ENCODE assay signal across 8 mouse cellular contexts in genomic region chr14:45317921-45318411, GRCm38 (mm10). TPM values are rescaled to one million over a fixed set of nuclear protein-coding genes. Genes with fewer than 3 reads are reported as not detected.
DNase-seq lines count a peak whose midpoint lies in the region; ATAC-seq and TF ChIP-seq lines count a peak whose summit lies in the region.

No protein-coding gene starts in this region.

- peak; percentile 14 for ATAC-seq in intestine, postnatal 0 days
- no peak for ATAC-seq in midbrain, embryonic 13.5 days

- H3K4me1 ChIP-seq in forebrain, embryonic 10.5 days, result peaks cover 26% of the 10 kb centered on the region
- H3K4me1 ChIP-seq in intestine, postnatal 0 days (replicated peaks; ENCODE audit: control insufficient read depth, insufficient read depth, low read length), result peaks cover 17% of the 10 kb centered on the region
- H3K4me1 ChIP-seq in midbrain, embryonic 13.5 days (replicated peaks), result peaks cover 27% of the 10 kb centered on the region

- H3K27ac ChIP-seq in forebrain, embryonic 10.5 days, result peak overlapping the region; percentile 94
- peak overlapping the region; percentile 94 for H3K27ac ChIP-seq in intestine, postnatal 0 days (ENCODE audit: low read depth, low read length)
- peak overlapping the region; percentile 93 for H3K27ac ChIP-seq in midbrain, embryonic 13.5 days

- no peaks in the 10 kb centered on the region for H3K36me3 ChIP-seq in forebrain, embryonic 10.5 days (replicated peaks)
- no peaks in the 10 kb centered on the region for H3K36me3 ChIP-seq in intestine, postnatal 0 days (ENCODE audit: control insufficient read depth, insufficient read depth)
- H3K36me3 ChIP-seq in midbrain, embryonic 13.5 days, result no peaks in the 10 kb centered on the region

- no peaks in the 10 kb centered on the region for H3K9me3 ChIP-seq in forebrain, embryonic 10.5 days
- no peaks in the 10 kb centered on the region for H3K9me3 ChIP-seq in intestine, postnatal 0 days (ENCODE audit: control insufficient read depth)
- no peaks in the 10 kb centered on the region for H3K9me3 ChIP-seq in midbrain, embryonic 13.5 days

- DNase-seq in kidney, adult 11 months, result peak; percentile 19
- DNase-seq in kidney, postnatal 4 days, result no peak
- DNase-seq in MEL-GATA-1-ER (ENCODE audit: extremely low read depth, low read depth), result peak; percentile 49
- DNase-seq in forebrain, embryonic 10.5 days (ENCODE audit: extremely low spot score, low spot score), result no peak
- DNase-seq in Muller cell, postnatal 12 days (ENCODE audit: inconsistent ontology term), result no peak
- DNase-seq in urinary bladder, adult 18-20 months (ENCODE audit: low spot score in 2 of 2), result no peak

- H3K4me3 ChIP-seq in forebrain, embryonic 10.5 days, result peak overlapping the region; percentile 85
- peak overlapping the region; percentile 88 for H3K4me3 ChIP-seq in intestine, postnatal 0 days (ENCODE audit: low read depth, low read length)
- H3K4me3 ChIP-seq in midbrain, embryonic 13.5 days (replicated peaks), result peak overlapping the region; percentile 91

- H3K27me3 ChIP-seq in forebrain, embryonic 10.5 days (ENCODE audit: poor library complexity, severe bottlenecking), result no peaks in the 10 kb centered on the region; the same call in 1 of the 2 replicates
- no peaks in the 10 kb centered on the region for H3K27me3 ChIP-seq in intestine, postnatal 0 days (replicated peaks; ENCODE audit: control insufficient read depth, insufficient read depth, low read length)
- no peaks in the 10 kb centered on the region for H3K27me3 ChIP-seq in midbrain, embryonic 13.5 days

- peak overlapping the region; percentile 83 for H3K4me2 ChIP-seq in intestine, postnatal 0 days (replicated peaks; ENCODE audit: low read depth)
- H3K4me2 ChIP-seq in midbrain, embryonic 13.5 days (replicated peaks), result peak overlapping the region; percentile 69

- no peak for TF ChIP-seq CTCF in intestine, postnatal 0 days (IDR thresholded peaks at IDR 0.05; ENCODE audit: low read depth)

- under 1% methylated on average over 38 of the region's 38 CpGs for WGBS in forebrain, embryonic 10.5 days
- under 1% methylated on average over 24 of the region's 38 CpGs for WGBS in intestine, postnatal 0 days
- whole genome bisulfite sequencing in midbrain, embryonic 13.5 days, result under 1% methylated on average over 32 of the region's 38 CpGs

- H3K9ac ChIP-seq in intestine, postnatal 0 days (ENCODE audit: low read depth, low read length), result peak overlapping the region; percentile 88
- peak overlapping the region; percentile 96 for H3K9ac ChIP-seq in midbrain, embryonic 13.5 days (replicated peaks)

RNA-seq across cellular contexts. Expression of gene Ero1l, which starts 0.6 kb away (rescaled TPM):
- 32.0 and 37.1 TPM in 2 replicates for polyA plus RNA-seq in forebrain, embryonic 10.5 days (2016; fragmentation: Nextera tagmentation; extraction: Ambion mirVana)
- polyA plus RNA-seq in intestine, postnatal 0 days (2015; fragmentation: Nextera tagmentation; extraction: Ambion mirVana), result 96.3 and 96.6 TPM in 2 replicates
- 29.4 and 33.7 TPM in 2 replicates for polyA plus RNA-seq in midbrain, embryonic 13.5 days (2015; fragmentation: Nextera tagmentation; extraction: Ambion mirVana)

RNA-seq across cellular contexts. Expression of gene Psmc6, which starts 11.6 kb away (rescaled TPM):
- 211 and 220 TPM in 2 replicates for polyA plus RNA-seq in forebrain, embryonic 10.5 days (2016; fragmentation: Nextera tagmentation; extraction: Ambion mirVana)
- 98.6 and 98.8 TPM in 2 replicates for polyA plus RNA-seq in intestine, postnatal 0 days (2015; fragmentation: Nextera tagmentation; extraction: Ambion mirVana)
- polyA plus RNA-seq in midbrain, embryonic 13.5 days (2015; fragmentation: Nextera tagmentation; extraction: Ambion mirVana), result 184 and 202 TPM in 2 replicates

RNA-seq across cellular contexts. Expression of gene Styx, which starts 32.9 kb away (rescaled TPM):
- 37.0 and 38.2 TPM in 2 replicates for polyA plus RNA-seq in forebrain, embryonic 10.5 days (2016; fragmentation: Nextera tagmentation; extraction: Ambion mirVana)
- 40.1 and 46.5 TPM in 2 replicates for polyA plus RNA-seq in intestine, postnatal 0 days (2015; fragmentation: Nextera tagmentation; extraction: Ambion mirVana)
- 52.6 and 54.7 TPM in 2 replicates for polyA plus RNA-seq in midbrain, embryonic 13.5 days (2015; fragmentation: Nextera tagmentation; extraction: Ambion mirVana)

Comparison
In these comparisons a context has a peak if more than half of its experiments do, and no peak if none do; other contexts are left out.
1. DNase-seq: peak in kidney, adult 11 months (single experiment) and MEL-GATA-1-ER (single experiment); none in kidney, postnatal 4 days (0 of 2), forebrain, embryonic 10.5 days (single experiment), Muller cell, postnatal 12 days (single experiment) and urinary bladder, adult 18-20 months (0 of 2).
2. Peak in every context shown above with its lines, with median percentiles within 50 percentile points of each other: H3K27ac ChIP-seq and H3K4me3 ChIP-seq.